Mouse (Mus musculus): ENCODE results near the gene Ephb1.

DNA sequence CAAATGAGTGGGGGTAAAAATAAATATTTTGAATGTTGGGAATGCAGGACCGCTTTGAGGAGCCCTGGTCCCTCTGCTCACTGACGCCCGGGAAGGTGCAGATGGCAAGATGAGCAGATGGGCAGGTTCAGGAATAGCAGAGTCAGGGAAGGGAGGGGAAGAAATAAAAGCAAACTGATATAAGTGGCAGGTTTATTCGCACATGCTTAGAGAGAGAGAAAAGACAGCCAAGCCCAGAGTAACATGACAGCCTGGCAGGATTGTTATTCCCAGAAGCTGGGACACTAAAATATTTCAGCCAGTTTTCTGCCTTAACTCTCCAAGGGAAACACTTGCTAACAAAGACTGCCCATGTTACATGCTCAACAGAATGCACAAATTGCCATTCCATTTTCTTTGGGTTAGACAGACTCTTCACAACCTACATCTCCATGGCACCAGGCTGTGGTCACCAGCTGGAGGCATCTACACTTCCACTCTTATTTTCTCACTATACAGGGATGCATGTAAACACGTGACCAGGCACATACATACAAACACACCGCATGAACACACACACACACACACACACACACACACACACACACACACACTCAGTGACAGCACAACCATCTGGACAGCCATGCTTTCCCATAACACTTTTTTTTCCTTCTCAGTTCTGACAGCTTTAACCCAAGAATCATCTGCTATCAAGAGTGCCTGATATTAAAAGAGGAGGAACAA lies 315.3 kb downstream of the Ephb1 start:
- TF ChIP-seq USF1 (IDR thresholded peaks at IDR 0.05; ENCODE audit: low read depth, low read length), result no peak
- TF ChIP-seq CTCF (IDR thresholded peaks at IDR 0.05 in 2 of 3, conservative IDR thresholded peaks at IDR 0.05 in 1 of 3; ENCODE audit: control insufficient read depth in 1 of 3, insufficient read depth in 1 of 3, low read depth in 2 of 3, low read length in 3 of 3, poor library complexity in 1 of 3, severe bottlenecking in 1 of 3), result no peak
- TF ChIP-seq TAL1 (IDR thresholded peaks at IDR 0.05; ENCODE audit: low read length), result no peak
- no peak for TF ChIP-seq ZMIZ1 (IDR thresholded peaks at IDR 0.05; ENCODE audit: low read depth, low read length)
- no peak for TF ChIP-seq ZKSCAN1 (IDR thresholded peaks at IDR 0.05; ENCODE audit: low read depth, low read length)
- TF ChIP-seq TBP (IDR thresholded peaks at IDR 0.05; ENCODE audit: low read depth, low read length), result no peak
- no peak for TF ChIP-seq TCF12 (IDR thresholded peaks at IDR 0.05; ENCODE audit: low read depth, low read length)
- no peak for TF ChIP-seq MAFK (IDR thresholded peaks at IDR 0.05; ENCODE audit: borderline replicate concordance, low read depth, low read length)
- TF ChIP-seq POLR2A (IDR thresholded peaks at IDR 0.05; ENCODE audit: control insufficient read depth in 1 of 2, insufficient read depth in 1 of 2, low read depth in 1 of 2, low read length in 2 of 2, poor library complexity in 1 of 2), result no peak
- no peak for TF ChIP-seq USF2 (IDR thresholded peaks at IDR 0.05; ENCODE audit: borderline replicate concordance in 1 of 2, insufficient read depth in 1 of 2, low read depth in 1 of 2, low read length in 2 of 2)
- no peak for TF ChIP-seq E2F4 (IDR thresholded peaks at IDR 0.05; ENCODE audit: borderline replicate concordance, low read depth, low read length)
- no peak for TF ChIP-seq CHD1 (IDR thresholded peaks at IDR 0.05; ENCODE audit: low read depth, low read length)
- no peak for TF ChIP-seq HCFC1 (IDR thresholded peaks at IDR 0.05; ENCODE audit: low read depth, low read length)
